Mouse (Mus musculus): Measurements from ENCODE around the gene Lsg1. TPM values are rescaled to one million over a fixed set of nuclear protein-coding genes. Genes with fewer than 3 reads are reported as not detected.

Lsg1 gene
- polyA plus RNA-seq, 1 experiment from 2014 or later = 86.2 TPM

DNA sequence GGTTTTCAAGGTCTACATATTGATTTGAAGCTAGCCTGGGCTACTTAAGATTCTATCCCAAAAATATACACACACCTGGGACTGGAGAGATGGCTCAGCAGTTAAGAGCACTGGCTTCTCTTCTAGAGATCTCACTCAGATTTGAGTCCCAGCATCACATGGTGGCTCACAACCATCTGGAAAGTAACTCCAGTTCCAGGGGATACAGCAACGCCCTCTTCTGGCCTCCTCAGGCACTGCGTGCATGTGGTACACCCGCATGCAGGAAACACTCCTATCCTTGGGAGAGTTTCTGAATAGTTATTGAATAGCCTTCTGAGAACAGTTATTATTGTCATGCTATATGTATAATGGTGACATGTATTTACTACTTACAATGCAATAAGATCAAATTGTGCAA lies 66.2 kb downstream of the Lsg1 start:
- Histone ChIP-seq H3K36me3 (peaks cover 46% of the 10 kb centered on the region), H3K9me3 (replicated peaks) (no peaks in the 10 kb centered on the region), H3K4me3 (no peak overlapping the region), H3K4me1 (no peaks in the 10 kb centered on the region), H3K27me3 (ENCODE audit: low read depth, poor library complexity, severe bottlenecking) (no peaks in the 10 kb centered on the region), H3K27ac (replicated peaks) (no peak overlapping the region)
- WGBS = 58% methylated on average over 3 of the region's 3 CpGs
- no peak for DNase-seq (ENCODE audit: low spot score)

DNA sequence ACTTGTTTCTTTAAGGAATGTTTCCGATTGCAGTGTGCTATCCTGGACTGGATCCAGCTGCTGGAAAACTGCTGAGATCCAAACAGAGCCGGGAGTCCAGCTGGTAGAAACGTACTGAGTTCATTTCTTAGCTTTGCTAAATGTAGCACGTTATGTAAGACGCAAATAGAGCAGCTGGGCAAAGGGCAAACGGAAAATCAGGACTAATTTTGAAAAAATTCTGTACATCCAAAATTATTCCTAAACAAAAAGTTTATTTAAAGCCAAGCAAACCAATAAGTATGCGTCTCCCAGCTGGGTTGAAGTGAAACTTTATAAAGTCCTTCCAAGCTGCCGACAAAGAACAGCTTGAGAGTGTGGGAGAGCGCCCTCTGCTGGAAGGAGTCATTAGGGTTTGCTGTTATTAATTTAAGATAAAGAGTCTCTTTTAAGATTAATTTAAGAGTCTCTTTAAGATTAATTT lies 67.0 kb downstream of the Lsg1 start:
- Histone ChIP-seq H3K4me3 (no peak overlapping the region), H3K4me1 (no peaks in the 10 kb centered on the region), H3K36me3 (peaks cover 47% of the 10 kb centered on the region), H3K27ac (replicated peaks) (no peak overlapping the region), H3K9me3 (replicated peaks) (no peaks in the 10 kb centered on the region), H3K27me3 (ENCODE audit: low read depth, poor library complexity, severe bottlenecking) (no peaks in the 10 kb centered on the region)
- DNase-seq (ENCODE audit: low spot score) = peak; percentile 61
- 39% methylated on average over 9 of the region's 9 CpGs for WGBS

DNA sequence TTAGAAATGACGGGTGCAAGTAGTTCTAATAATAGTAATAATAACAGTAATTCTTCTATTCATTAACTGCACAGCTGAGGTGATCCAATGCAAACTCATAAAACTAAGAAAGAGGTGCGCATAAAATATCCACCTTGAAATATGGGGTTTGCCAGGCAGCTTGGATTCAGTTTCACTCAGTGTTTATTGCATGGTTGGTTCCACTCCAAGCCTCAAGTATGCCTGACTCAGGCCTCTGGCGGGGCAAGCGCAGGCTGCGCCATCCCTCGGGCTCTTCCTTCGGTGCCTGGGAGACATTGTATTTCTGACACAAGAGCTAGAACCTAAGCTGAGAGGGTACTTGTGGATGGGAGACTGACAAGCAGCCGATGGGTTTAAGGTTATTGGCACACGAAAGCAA lies 68.8 kb downstream of the Lsg1 start:
- 89% methylated on average over 9 of the region's 9 CpGs for WGBS
- no peaks in the 10 kb centered on the region for H3K9me3 ChIP-seq (replicated peaks)
- H3K36me3 ChIP-seq = peaks cover 45% of the 10 kb centered on the region
- DNase-seq (ENCODE audit: low spot score) = no peak
- H3K4me1 ChIP-seq = no peaks in the 10 kb centered on the region
- no peak overlapping the region for H3K4me3 ChIP-seq
- H3K27me3 ChIP-seq (ENCODE audit: low read depth, poor library complexity, severe bottlenecking) = no peaks in the 10 kb centered on the region
- no peak overlapping the region for H3K27ac ChIP-seq (replicated peaks)

DNA sequence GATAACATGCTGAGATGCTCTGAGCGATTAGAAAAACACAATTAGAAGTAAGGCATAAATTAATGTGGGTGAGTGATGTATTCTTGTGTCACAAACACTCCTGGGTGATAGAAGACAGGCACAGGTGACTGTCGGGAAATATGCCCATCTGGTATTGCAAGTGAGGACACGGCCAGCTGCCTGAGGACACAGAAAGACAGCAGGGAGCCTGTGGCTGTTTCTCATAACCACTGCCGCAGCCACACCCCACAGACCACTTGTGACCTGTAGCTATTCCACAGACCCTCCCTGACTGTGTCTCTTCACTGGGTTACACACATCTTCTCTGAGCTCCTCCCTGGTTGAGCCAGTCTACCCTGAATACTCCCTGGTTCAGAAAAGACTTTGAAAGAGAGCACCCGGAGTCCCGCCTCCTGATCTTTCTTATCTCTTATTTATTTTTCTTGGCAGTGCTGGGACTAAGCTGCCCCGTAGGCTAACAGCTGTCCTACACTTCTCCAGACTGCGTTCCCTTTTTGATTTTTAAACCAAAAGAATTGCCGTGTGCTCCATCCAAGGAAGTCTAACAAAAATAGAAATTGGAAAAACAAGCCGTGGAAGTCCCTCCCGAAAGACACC lies 69.6 kb downstream of the Lsg1 start:
- 74% methylated on average over 11 of the region's 11 CpGs for WGBS
- H3K9me3 ChIP-seq (replicated peaks) = no peaks in the 10 kb centered on the region
- no peak for DNase-seq (ENCODE audit: low spot score)

DNA sequence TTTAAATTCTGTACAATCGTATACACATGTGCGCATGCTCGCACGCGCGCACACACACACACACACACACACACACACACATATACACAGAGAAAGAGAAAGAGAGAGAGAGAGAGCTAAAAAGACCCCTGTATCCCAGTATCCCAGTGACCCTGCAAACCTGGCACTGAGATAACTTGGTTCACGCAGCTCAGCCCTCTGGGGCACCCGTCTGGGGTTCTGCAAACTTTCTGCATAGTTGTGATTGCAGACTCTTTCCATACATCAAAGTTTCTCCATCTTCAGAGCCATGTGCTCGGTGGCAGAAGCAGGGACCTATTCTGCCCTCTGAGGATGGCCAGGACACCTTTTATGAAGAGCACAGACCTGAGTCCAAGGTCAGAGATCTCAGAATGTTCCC lies 70.4 kb downstream of the Lsg1 start:
- Histone ChIP-seq H3K4me1 (peaks cover 10% of the 10 kb centered on the region), H3K27ac (replicated peaks) (no peak overlapping the region), H3K36me3 (peaks cover 34% of the 10 kb centered on the region), H3K27me3 (ENCODE audit: low read depth, poor library complexity, severe bottlenecking) (no peaks in the 10 kb centered on the region), H3K9me3 (replicated peaks) (no peaks in the 10 kb centered on the region), H3K4me3 (no peak overlapping the region)
- no peak for DNase-seq (ENCODE audit: low spot score)
- WGBS = 94% methylated on average over 9 of the region's 9 CpGs

More for the DNA sequence above, 69.6 kb downstream of the Lsg1 start:
- no peaks in the 10 kb centered on the region for H3K27me3 ChIP-seq (ENCODE audit: low read depth, poor library complexity, severe bottlenecking)
- peaks cover 2% of the 10 kb centered on the region for H3K4me1 ChIP-seq
- H3K4me3 ChIP-seq = no peak overlapping the region
- H3K27ac ChIP-seq (replicated peaks) = no peak overlapping the region
- peaks cover 42% of the 10 kb centered on the region for H3K36me3 ChIP-seq

DNA sequence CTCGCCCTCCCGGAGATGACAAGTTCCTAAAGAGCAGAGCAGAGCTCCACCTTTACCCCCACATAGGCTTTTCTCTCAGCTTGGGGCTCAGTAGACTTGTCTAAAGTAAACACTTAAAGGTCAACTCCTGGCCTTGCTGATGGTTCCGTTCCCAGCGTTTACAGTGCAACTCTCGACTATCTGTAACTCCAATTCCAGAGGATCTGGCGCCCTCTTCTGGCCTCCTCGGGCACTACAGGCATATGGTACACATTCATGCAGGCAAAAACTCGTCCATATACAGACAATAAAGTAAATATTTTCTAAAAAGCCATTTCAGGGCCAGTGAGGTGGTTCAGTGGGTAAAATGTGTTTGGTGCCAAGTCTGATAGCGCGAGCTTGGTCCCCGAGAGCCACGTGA lies 72.0 kb downstream of the Lsg1 start:
- Histone ChIP-seq H3K4me3 (no peak overlapping the region), H3K36me3 (peaks cover 31% of the 10 kb centered on the region), H3K4me1 (peaks cover 21% of the 10 kb centered on the region), H3K27me3 (ENCODE audit: low read depth, poor library complexity, severe bottlenecking) (no peaks in the 10 kb centered on the region), H3K27ac (replicated peaks) (no peak overlapping the region), H3K9me3 (replicated peaks) (no peaks in the 10 kb centered on the region)
- WGBS = 63% methylated on average over 12 of the region's 12 CpGs
- no peak for DNase-seq (ENCODE audit: low spot score)

DNA sequence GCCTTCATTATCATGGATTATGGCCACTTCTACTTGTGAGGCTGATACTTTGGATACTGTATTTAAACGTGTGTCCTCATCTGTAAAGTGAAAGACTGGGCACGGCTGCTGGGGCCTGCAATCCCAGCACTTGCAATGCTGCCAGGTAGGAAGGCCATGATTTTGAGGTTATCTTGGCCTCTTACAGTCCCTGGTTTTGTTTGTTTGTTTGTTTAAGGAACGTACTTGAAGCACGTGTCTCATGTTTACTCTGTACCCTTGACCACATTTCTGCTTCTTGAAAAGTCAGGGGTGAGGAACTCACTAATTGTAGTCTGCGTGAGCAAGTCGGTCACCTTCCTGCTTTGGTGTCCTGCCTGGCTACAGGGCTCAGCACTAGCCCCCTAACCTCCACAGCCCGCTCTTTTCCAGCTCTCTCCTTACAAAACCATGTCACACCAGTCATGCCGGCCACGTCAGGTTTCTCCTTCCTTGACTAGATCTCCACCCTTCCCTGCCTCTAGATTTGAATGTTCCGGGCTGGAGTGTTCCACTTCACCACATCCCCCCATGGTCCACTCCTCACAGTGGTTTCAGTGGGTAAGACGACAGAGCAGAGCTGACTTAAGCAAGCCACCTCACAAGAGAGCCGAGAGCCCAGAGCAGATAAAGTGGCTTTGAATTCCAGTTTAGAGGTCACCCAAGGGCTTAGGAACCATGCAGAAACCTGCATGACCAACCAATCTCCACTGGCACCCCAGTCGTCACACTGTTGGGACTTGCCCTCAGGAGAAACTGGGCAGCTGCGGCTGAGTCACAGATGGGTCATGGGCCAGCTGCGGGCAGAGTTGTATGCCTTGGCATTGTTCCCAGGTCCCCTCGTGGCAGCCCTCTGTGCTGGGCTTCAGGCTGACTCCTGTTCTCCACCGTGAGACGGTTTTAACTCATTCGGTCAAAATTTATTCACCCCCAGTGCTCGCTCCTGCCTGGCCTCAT lies 74.1 kb downstream of the Lsg1 start:
- no peak for DNase-seq (ENCODE audit: low spot score)
- WGBS = 87% methylated on average over 20 of the region's 20 CpGs
- Histone ChIP-seq H3K27me3 (ENCODE audit: low read depth, poor library complexity, severe bottlenecking) (peaks cover 10% of the 10 kb centered on the region), H3K4me3 (no peak overlapping the region), H3K36me3 (peaks cover 31% of the 10 kb centered on the region), H3K9me3 (replicated peaks) (no peaks in the 10 kb centered on the region), H3K27ac (replicated peaks) (no peak overlapping the region), H3K4me1 (peaks cover 25% of the 10 kb centered on the region)

DNA sequence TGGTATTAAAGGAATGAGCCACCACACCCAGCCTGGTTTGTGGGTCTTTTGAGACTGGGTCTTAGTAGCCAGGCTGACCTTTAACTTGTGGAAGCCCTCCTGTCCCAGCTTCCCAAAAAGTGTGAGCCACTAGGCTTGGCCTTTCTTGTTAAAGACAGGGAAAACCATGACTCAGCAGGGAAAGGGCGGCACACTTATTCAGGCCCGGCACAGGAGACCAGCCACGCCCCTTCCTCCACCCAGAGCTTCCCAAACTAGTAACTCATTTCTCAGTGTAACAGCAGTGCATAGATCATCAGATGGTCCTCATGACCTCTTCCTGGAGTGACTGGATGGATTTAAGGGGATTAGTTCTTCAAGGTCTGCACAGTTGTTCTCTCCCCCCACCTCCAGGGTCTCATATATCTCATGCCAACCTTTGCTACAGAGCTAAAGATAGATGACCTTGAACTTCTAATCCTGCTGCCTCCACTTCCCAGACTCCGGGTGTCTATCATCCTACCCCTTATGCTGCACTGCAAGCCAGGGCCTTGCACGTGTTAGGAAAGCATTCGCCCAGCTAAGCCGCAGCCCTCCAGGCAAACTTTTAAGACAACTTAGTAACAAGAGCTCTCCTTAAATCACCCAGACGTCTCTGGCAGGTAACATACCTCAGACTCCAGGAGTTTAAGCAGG lies 74.9 kb downstream of the Lsg1 start:
- peaks cover 25% of the 10 kb centered on the region for H3K4me1 ChIP-seq
- WGBS = 59% methylated on average over 8 of the region's 8 CpGs
- H3K9me3 ChIP-seq (replicated peaks) = no peaks in the 10 kb centered on the region
- no peak overlapping the region for H3K4me3 ChIP-seq
- H3K27ac ChIP-seq (replicated peaks) = no peak overlapping the region
- H3K36me3 ChIP-seq = peaks cover 31% of the 10 kb centered on the region
- no peak for DNase-seq (ENCODE audit: low spot score)
- peaks cover 10% of the 10 kb centered on the region for H3K27me3 ChIP-seq (ENCODE audit: low read depth, poor library complexity, severe bottlenecking)

DNA sequence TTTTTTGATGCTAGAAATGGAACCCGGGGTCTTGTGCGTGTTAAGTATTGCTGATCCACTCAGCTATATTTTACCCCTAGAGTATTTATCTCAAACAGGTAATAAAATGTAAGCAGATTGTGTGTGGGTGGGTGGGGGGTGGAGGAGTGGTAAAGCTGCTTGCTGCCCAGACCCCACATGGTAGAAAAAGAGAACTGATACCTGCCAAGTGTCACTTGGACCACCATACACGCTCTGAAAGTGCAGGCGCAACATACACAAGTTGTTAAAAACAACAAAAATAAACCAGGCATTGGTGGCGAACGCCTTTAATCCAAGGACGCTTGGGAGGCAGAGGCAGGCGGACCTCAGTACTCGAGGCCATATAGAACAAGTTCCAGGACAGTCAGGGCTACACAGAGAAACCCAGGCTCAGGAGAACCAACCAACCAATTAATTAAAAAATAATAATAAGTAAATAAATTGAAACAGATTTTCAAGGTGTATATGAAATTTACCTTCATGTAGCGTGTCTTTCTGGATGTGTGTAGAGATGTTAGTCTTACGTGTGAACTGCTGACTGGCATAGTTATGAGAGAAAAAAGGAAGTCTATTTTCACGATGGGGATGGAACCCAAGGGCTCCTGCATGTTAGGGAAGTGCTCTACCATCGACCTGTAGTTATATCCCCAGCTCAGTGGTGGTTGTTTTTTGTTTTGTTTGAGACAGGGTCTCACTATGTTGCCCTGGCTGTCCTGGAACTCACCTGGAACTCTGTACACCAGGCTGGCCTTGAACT lies 75.6 kb downstream of the Lsg1 start:
- peak overlapping the region; percentile 90 for H3K27ac ChIP-seq (replicated peaks)
- no peak for DNase-seq (ENCODE audit: low spot score)
- H3K36me3 ChIP-seq = peaks cover 25% of the 10 kb centered on the region
- H3K4me3 ChIP-seq = peak overlapping the region; percentile 64
- peaks cover 25% of the 10 kb centered on the region for H3K4me1 ChIP-seq
- peaks cover 10% of the 10 kb centered on the region for H3K27me3 ChIP-seq (ENCODE audit: low read depth, poor library complexity, severe bottlenecking)
- WGBS = 86% methylated on average over 13 of the region's 13 CpGs
- H3K9me3 ChIP-seq (replicated peaks) = no peaks in the 10 kb centered on the region

DNA sequence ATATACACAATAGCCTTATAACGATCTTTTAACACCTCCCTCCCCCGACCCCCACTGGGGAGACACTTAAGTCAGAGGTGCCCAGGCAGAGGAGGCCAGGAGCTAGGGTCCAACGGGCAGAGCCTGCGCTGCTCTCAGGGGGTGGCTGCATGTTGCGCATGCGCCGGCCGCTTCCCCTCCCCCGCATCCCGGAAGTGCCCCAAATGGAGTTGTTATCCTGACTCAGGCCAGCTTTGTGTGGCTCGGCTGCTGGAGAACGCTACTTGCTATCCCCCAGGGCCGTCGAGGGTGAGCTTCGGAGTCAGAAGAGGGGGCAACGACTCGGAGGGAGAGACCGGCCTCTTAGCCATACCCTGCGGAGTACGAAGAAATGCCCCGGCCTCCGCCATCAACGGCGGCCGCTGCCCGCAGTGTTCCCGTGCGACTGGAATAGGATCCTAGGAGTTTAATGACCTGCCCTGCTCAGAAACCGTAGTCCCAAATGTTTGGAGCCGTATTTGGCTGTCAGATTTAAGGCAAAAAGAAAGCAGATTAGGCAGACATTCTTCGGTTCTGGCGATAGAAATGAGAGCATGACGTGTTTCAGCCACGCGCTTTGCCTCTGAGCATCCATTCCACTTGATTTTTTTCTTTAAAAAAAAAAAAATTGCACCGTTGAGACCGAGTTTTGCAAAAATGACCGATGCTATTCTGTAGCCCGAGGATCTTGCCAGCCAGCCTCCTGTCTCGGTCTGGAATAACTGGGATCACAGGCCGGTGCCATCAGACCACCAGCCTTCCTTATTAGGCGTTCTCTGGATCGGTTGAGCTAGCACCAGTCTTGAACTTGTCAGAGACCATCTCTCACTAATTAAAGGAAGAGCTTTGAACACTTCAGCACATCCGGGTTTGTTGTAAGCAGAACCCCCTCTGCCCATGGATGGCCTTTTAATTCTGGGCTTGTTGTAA lies 76.6 kb downstream of the Lsg1 start:
- peaks cover 10% of the 10 kb centered on the region for H3K27me3 ChIP-seq (ENCODE audit: low read depth, poor library complexity, severe bottlenecking)
- H3K9me3 ChIP-seq (replicated peaks) = no peaks in the 10 kb centered on the region
- peaks cover 25% of the 10 kb centered on the region for H3K4me1 ChIP-seq
- peak overlapping the region; percentile 90 for H3K27ac ChIP-seq (replicated peaks)
- H3K4me3 ChIP-seq = peak overlapping the region; percentile 64
- WGBS = 6% methylated on average over 44 of the region's 44 CpGs
- H3K36me3 ChIP-seq = peaks cover 20% of the 10 kb centered on the region
- peak; percentile 90 for DNase-seq (ENCODE audit: low spot score)

Data from midbrain, embryonic 10.5 days (tissue).